Mouse (Mus musculus) forebrain, embryonic 11.5 days (tissue): ENCODE data around the gene Ap3s2. TPM values are rescaled to one million over a fixed set of nuclear protein-coding genes. Genes with fewer than 3 reads are reported as not detected.

Source experiments
- ATAC-seq: fragments of 200-750 bp; cut with Nextera tagmentation; replicated peaks from 2 replicates; pipeline ENCODE4 v1.8.0; 2017; ENCODE audit warnings: moderate TSS enrichment; ENCODE audit not compliant: low FRiP score
- DNase-seq: peaks from one replicate; pipeline ENCODE4 v3.0.0-alpha.2; 2017; ENCODE audit warnings: low spot score
- H3K27ac ChIP-seq: fragments of 300-500 bp; sonication (generic); 2 replicates; pipeline ENCODE4 v1.5.1; 2014; ENCODE audit warnings: low read depth, low read length
- H3K27me3 ChIP-seq: fragments of 300-500 bp; sonication (generic); 2 replicates; pipeline ENCODE4 v1.6.1; 2014; ENCODE audit warnings: mild to moderate bottlenecking, low read length, mixed read lengths; ENCODE audit not compliant: control insufficient read depth, insufficient read depth
- H3K36me3 ChIP-seq: fragments of 300-500 bp; sonication (generic); 2 replicates; pipeline ENCODE4 v1.6.1; 2014; ENCODE audit warnings: mild to moderate bottlenecking, low read length, moderate library complexity, mixed read lengths; ENCODE audit not compliant: control insufficient read depth, insufficient read depth
- H3K4me1 ChIP-seq: fragments of 300-500 bp; sonication (generic); replicated peaks from 2 replicates; pipeline ENCODE4 v1.6.1; 2014; ENCODE audit warnings: low read length, mixed read lengths; ENCODE audit not compliant: control insufficient read depth, insufficient read depth
- H3K4me2 ChIP-seq: fragments of 300-500 bp; sonication (generic); 2 replicates; pipeline ENCODE4 v1.6.1; 2014; ENCODE audit warnings: low read depth, mild to moderate bottlenecking, low read length, moderate library complexity, mixed read lengths; ENCODE audit not compliant: severe bottlenecking
- H3K4me3 ChIP-seq: fragments of 300-500 bp; sonication (generic); 2 replicates; pipeline ENCODE4 v1.5.1; 2014; ENCODE audit warnings: low read depth, low read length
- H3K9ac ChIP-seq: fragments of 300-500 bp; sonication (generic); 2 replicates; pipeline ENCODE4 v1.6.1; 2014; ENCODE audit warnings: low read length
- H3K9me3 ChIP-seq: fragments of 300-500 bp; sonication (generic); 2 replicates; pipeline ENCODE4 v1.6.1; 2016; ENCODE audit warnings: low read length, mixed read lengths; ENCODE audit not compliant: control insufficient read depth
- WGBS: fragments of 180-500 bp; shearing (Covaris S2); extraction: QIAGEN DNeasy Blood & Tissue Kit; methylation state at CpG from one replicate; pipeline ENCODE4 v1.1.7; 2014; 5-methylcytosine and 5-hydroxymethylcytosine counted together
- polyA plus RNA-seq: library from polyadenylated mRNA; unstranded; fragments of >200 nt; fragmentation: Nextera tagmentation; extraction: Ambion mirVana; gene quantifications from 2 replicates; pipeline ENCODE4 v1.2.1, GENCODE M21; 2014

The Ap3s2 gene
- polyA plus RNA-seq, 1 experiment from 2014 or later = 53.1 TPM

DNA sequence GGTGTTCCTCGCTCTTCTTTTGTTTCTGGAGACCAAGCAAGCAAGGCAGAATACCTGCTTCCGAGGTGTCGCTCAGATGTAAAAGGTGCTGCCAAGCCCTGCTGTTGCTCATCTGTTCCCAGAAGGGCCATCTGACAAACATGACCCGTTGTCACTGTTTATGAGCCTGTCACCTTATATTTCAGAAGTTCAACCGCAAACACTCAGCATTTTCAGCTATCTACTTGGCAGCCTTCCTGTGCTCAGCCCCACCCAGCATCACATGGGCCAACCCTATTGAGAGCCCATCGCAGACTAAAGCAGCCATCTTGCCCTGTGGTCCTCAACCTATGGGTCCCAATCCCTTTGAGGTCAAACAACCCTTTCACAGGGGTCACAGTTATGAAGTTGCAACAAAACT lies 19.7 kb downstream of the Ap3s2 start:
- H3K4me1 ChIP-seq = no peaks in the 10 kb centered on the region
- H3K27me3 ChIP-seq = no peaks in the 10 kb centered on the region
- ATAC-seq (no peak), DNase-seq (no peak)
- 98% methylated on average over 6 of the region's 6 CpGs for WGBS
- no peak overlapping the region for H3K27ac ChIP-seq
- no peaks in the 10 kb centered on the region for H3K9me3 ChIP-seq
- H3K4me2 ChIP-seq = no peak overlapping the region
- no peaks in the 10 kb centered on the region for H3K36me3 ChIP-seq
- no peak overlapping the region for H3K4me3 ChIP-seq
- H3K9ac ChIP-seq = no peak overlapping the region

DNA sequence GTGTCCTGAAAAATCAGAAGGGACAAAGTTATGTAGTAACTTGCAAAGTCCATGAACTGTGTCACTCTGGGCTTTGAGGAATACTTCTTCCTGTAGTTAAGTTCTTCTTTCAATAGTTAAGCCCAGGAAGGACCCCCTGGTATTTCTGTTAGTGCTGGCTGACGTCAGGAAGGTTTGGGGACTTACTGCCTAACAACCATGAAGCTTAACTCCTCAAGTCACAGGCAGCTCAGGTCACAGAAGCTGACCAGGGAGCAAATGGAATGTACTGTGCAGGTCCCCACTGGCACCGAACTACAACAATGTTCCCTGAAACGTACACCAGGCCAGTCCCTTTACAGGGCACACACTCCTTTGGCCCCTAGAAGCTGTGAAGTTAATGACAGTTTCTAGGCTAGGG lies 25.2 kb downstream of the Ap3s2 start:
- DNase-seq (no peak), ATAC-seq (no peak)
- Histone ChIP-seq H3K27ac (no peak overlapping the region), H3K4me3 (no peak overlapping the region), H3K9ac (no peak overlapping the region), H3K36me3 (no peaks in the 10 kb centered on the region; the same call in 1 of the 2 replicates), H3K9me3 (no peaks in the 10 kb centered on the region), H3K4me1 (no peaks in the 10 kb centered on the region), H3K27me3 (no peaks in the 10 kb centered on the region), H3K4me2 (no peak overlapping the region)
- 79% methylated on average over 3 of the region's 3 CpGs for WGBS

DNA sequence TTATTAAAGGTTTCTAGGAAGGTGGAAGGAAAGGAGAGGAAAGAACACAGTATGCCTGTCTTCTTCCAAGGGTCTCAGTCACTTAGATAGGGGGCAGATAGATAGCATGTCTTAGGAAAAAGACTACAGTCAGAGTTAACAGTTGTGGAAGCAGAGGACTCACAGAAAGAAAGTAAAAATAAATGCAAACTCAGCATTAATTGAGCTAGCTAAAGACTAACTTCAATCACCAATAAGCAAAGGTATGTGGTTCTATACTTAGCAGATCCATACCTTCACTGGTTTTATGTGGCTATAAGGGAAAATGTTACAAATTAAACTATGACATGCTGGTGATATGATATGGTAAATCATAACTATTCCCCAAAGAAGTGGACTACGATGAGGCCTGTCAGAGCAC lies 25.7 kb downstream of the Ap3s2 start:
- no peak overlapping the region for H3K27ac ChIP-seq
- no peaks in the 10 kb centered on the region for H3K27me3 ChIP-seq
- no peak overlapping the region for H3K9ac ChIP-seq
- no peaks in the 10 kb centered on the region for H3K9me3 ChIP-seq
- H3K4me2 ChIP-seq = no peak overlapping the region
- H3K4me3 ChIP-seq = no peak overlapping the region
- DNase-seq (no peak), ATAC-seq (no peak)
- WGBS = 92% methylated on average over 1 of the region's 1 CpGs
- no peaks in the 10 kb centered on the region for H3K4me1 ChIP-seq
- no peaks in the 10 kb centered on the region; the same call in 1 of the 2 replicates for H3K36me3 ChIP-seq

DNA sequence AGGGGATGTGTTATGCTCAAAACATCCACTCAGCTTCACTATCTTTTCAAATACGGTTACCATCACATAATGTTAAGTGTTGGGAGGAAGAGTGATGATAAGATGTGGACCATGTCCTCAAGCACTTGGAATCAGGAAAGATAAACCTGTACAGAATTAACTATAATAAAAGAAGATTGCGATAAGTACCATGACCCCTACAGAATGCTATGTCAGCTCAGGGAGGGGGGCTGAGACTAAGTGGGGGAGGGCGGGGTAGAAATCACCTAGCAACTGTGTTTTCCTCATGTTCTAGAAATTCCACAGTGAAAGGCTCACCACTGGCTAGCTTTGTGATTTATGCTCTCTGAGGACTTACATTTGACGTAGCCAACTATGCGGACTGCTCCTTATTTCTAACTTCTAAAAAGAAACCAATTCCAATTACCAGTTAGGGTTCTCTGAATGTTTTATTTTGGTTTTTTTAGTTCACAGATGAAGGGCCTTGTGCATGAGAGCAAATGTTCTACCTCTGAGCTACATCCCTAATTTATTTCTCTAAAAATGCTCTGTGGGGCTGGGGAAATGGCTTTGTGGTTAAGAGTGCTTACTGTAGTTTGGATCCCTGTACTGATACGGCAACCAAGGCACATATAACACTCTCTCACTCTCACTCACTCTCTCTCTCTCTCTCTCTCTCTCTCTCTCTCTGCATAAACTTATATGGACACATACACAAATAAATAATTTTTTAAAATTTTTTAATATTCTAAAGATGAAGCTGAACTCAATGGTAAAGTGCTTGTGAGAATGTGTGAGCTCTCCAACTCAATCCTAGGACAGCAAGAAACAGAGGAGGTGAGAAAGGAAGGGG lies 27.6 kb downstream of the Ap3s2 start:
- ATAC-seq (no peak), DNase-seq (peak; percentile 6)
- H3K36me3 ChIP-seq = no peaks in the 10 kb centered on the region; the same call in 1 of the 2 replicates
- no peak overlapping the region for H3K4me2 ChIP-seq
- no peaks in the 10 kb centered on the region for H3K4me1 ChIP-seq
- H3K9ac ChIP-seq = no peak overlapping the region
- no peaks in the 10 kb centered on the region for H3K9me3 ChIP-seq
- no peak overlapping the region for H3K27ac ChIP-seq
- no peaks in the 10 kb centered on the region for H3K27me3 ChIP-seq
- H3K4me3 ChIP-seq = no peak overlapping the region
- WGBS = 93% methylated on average over 6 of the region's 6 CpGs

DNA sequence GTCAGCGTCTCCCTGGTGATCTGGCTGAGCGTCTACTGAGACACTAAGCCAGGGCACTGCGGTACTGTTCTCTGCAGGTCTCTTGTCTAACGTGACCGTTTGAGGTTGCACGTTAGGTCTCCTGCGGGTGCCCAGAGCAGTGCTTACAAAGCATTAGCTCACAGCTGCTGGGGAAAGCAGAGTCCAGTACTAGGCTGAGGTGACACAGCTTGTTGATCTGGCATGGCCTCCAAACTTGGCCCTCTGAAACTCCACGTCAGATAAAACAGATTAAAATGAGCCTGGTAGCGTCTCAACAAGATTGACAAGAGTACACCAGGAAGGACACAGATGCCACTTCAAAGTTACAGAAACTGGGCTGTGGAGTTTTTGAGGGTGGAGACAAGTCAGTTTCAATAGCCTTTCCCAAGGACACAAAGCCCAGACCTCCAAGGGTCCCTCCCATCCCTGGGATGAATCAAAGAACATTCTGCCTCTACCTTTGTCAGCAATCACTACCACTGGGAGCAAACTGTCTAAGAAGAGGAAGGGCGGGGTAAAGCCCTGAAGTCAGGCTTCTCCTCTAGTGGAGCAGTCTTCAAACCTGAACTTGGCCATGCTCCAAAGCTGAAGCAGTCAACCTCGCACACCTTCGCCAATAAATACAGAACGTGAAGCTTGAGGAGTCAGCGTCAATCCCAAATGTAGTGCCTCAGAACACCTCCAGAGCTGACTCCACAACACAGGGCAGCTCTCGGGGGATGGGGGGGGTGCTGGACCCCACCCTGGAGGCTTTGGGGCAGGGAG lies 29.8 kb downstream of the Ap3s2 start:
- Histone ChIP-seq H3K4me3 (no peak overlapping the region), H3K9me3 (no peaks in the 10 kb centered on the region), H3K9ac (no peak overlapping the region), H3K27ac (no peak overlapping the region), H3K36me3 (no peaks in the 10 kb centered on the region; the same call in 1 of the 2 replicates), H3K4me2 (no peak overlapping the region), H3K27me3 (no peaks in the 10 kb centered on the region), H3K4me1 (no peaks in the 10 kb centered on the region)
- ATAC-seq (no peak), DNase-seq (peak; percentile 41)
- WGBS = 90% methylated on average over 15 of the region's 15 CpGs

DNA sequence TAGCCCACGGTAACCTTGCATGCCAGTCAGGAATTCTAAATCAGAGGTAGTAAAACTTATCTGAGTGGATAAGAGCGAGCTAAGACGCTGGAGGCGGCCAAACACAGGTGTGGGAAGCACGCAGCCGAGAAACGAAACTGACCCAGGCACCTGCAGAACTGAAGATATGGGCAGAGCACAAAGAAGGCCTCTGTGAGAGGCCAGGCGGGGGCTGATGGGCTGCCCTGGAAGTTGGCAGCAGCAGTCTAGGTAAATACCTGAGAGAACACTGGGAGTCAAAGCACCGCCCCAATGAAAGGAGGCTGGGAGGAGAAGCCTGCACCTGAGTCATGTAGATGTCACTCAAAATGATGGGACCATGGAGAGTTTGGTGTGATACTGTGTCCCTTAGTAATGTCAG lies 31.8 kb downstream of the Ap3s2 start:
- 95% methylated on average over 9 of the region's 9 CpGs for WGBS
- H3K36me3 ChIP-seq = no peaks in the 10 kb centered on the region

DNA sequence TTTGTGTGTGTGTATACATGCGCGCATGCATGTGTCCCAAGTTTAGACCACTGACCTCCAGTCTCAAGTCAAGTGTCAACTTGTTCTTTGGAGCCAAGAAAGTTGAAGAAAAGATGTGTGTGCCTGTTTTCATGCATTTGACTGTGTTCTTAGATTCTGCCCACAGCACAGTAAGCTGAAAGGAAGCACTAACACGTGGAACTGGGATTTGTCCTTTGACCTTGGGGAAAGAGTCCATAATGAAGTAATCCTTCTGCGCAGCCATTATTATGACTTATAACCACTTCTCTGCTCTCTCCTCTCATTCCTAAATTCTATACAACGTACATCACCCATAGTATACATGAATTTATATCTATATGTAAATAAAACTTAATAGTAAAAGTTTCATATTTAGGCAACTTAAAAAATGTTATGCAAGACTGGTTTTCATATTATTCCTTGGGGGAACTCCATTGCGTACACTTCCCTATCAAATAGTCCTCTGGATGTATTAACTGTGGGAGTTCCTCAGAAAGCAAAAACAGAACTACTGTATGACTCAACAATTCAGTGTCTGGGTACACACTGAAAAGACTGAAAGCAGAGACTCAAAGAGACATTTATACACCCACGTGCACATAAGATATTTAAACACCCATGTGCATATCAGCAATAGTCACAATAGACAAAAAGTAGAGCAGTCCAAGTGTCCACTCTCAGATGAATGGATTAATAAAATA lies 36.7 kb downstream of the Ap3s2 start:
- Histone ChIP-seq H3K36me3 (no peaks in the 10 kb centered on the region), H3K9me3 (no peaks in the 10 kb centered on the region), H3K4me2 (no peak overlapping the region), H3K9ac (no peak overlapping the region), H3K27ac (no peak overlapping the region), H3K27me3 (no peaks in the 10 kb centered on the region), H3K4me3 (no peak overlapping the region), H3K4me1 (no peaks in the 10 kb centered on the region)
- WGBS = 91% methylated on average over 7 of the region's 7 CpGs
- DNase-seq = no peak
- ATAC-seq = no peak

More for the DNA sequence above, 31.8 kb downstream of the Ap3s2 start:
- H3K4me1 ChIP-seq = no peaks in the 10 kb centered on the region
- ATAC-seq (no peak), DNase-seq (peak; percentile 41)
- H3K4me3 ChIP-seq = no peak overlapping the region
- H3K27me3 ChIP-seq = no peaks in the 10 kb centered on the region
- no peak overlapping the region for H3K9ac ChIP-seq
- H3K27ac ChIP-seq = no peak overlapping the region
- no peak overlapping the region for H3K4me2 ChIP-seq
- no peaks in the 10 kb centered on the region for H3K9me3 ChIP-seq

DNA sequence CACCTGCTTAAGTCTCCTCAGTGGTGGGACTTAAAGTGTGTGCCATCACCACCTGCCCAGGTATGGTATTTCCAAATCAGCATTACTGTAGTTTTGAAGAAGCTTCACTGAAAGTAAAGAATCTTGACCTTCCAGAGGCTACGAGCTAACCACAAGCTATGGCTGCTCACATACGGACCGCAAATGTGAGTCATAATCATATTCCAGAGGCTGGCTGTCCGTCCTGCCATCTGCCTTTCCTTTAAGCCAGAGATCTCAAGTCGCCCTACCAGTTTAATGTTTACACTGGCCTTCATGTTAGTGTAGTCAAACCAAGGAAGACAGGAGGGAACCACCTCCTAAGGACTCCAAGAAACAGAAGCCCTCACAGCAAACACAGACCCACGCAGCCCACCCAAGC lies 38.5 kb downstream of the Ap3s2 start:
- WGBS = 93% methylated on average over 6 of the region's 6 CpGs
- ATAC-seq (no peak), DNase-seq (no peak)
- Histone ChIP-seq H3K4me2 (no peak overlapping the region), H3K36me3 (no peaks in the 10 kb centered on the region), H3K9ac (no peak overlapping the region), H3K9me3 (no peaks in the 10 kb centered on the region), H3K4me3 (no peak overlapping the region), H3K4me1 (no peaks in the 10 kb centered on the region), H3K27me3 (no peaks in the 10 kb centered on the region), H3K27ac (no peak overlapping the region)
